Mouse (Mus musculus) layer of hippocampus, postnatal 36 days (tissue): Measurements from ENCODE around the gene 1700029H14Rik. TPM values are rescaled to one million over a fixed set of nuclear protein-coding genes. Genes with fewer than 3 reads are reported as not detected.

ENCODE experiments used
- DNase-seq, 2 experiments: peaks; one replicate each; pipeline ENCODE4 v3.0.0; 2022
- total RNA-seq, 2 experiments: library from RNA; stranded (reverse); gene quantifications; 2 replicates each; pipeline ENCODE4 v1.2.3; 2021

1700029H14Rik gene
- total RNA-seq, 2 experiments from 2014 or later, result not detected

- DNase-seq, result no peak
These were observed 58.2 kb downstream of the 1700029H14Rik start for GRCm38 (mm10) chr8:13503936-13504606.

- no peak for DNase-seq
These were observed 61.0 kb downstream of the 1700029H14Rik start for GRCm38 (mm10) chr8:13501221-13501620.

Other genes starting within 250 kb of the 1700029H14Rik start
- 10 to 100 TPM; 65.6 to 82.5 TPM for gene Tfdp1, start 223.7 kb downstream of the 1700029H14Rik start, total RNA-seq
- not detected for gene Atp4b, start 165.6 kb downstream of the 1700029H14Rik start, total RNA-seq
- not detected for gene Grk1, start 157.4 kb downstream of the 1700029H14Rik start, total RNA-seq
- 1 to 10 TPM; 4.4 to 5.1 TPM for gene Tmem255b, start 127.3 kb downstream of the 1700029H14Rik start, total RNA-seq
- gene Gas6, start 68.0 kb downstream of the 1700029H14Rik start, total RNA-seq, result 10 to 100 TPM; 81.3 to 85.0 TPM
- gene Rasa3, start 115.1 kb upstream of the 1700029H14Rik start, total RNA-seq, result 10 to 100 TPM; 62.4 to 69.7 TPM
- gene Cfap97d2, start 143.4 kb upstream of the 1700029H14Rik start, total RNA-seq, result 1 to 10 TPM; 1.1 to 1.3 TPM
- gene Cdc16, start 195.2 kb upstream of the 1700029H14Rik start, total RNA-seq, result 10 to 100 TPM; 57.6 to 60.0 TPM
- gene Upf3a, start 223.2 kb upstream of the 1700029H14Rik start, total RNA-seq, result 10 to 100 TPM; 35.6 to 35.7 TPM